In the genomic region with DNA sequence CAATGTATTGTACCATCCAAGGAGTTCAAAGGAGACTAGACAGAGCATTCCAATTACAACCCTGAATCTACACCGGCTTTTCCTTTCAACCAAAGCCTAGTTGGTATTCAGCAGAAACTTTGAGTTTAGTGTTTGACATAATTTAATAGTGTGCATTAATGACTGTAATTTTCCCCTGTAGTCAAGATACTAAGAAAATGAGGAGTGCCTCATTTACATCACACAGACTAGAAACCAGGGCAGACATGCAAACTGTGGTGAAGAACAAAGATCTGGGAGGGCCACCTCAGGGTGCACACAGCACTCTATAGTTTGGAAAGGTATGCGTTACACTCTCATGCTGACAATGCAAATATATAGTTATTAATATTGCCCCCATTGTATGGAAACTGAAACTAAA, we compare ENCODE assay signal across 20 mouse cellular contexts.
DNase-seq lines count a peak whose midpoint lies in the region; ATAC-seq and TF ChIP-seq lines count a peak whose summit lies in the region.
"Had no signal": no experiment of that assay in that cellular context is flagged by ENCODE, and none has a peak within 500 bp of the region (broad histone marks: within the 10 kb centered on the region; RNA-seq: fewer than 3 reads in every experiment).

No protein-coding gene starts in this region.

- H3K9ac ChIP-seq in forebrain, embryonic 14.5 days (ENCODE audit: low read length), result no peak overlapping the region
- H3K9ac ChIP-seq in forebrain, embryonic 11.5 days (ENCODE audit: low read length), result no peak overlapping the region
- no peak overlapping the region for H3K9ac ChIP-seq in CH12.LX (ENCODE audit: insufficient read depth, low read depth)
- H3K9ac ChIP-seq in forebrain, postnatal 0 days, result no peak overlapping the region
- H3K9ac ChIP-seq: embryonic facial prominence, embryonic 12.5 days had no signal

- no peak for TF ChIP-seq RAD21 in CH12.LX (IDR thresholded peaks at IDR 0.05; ENCODE audit: low read depth, low read length)

- intact Hi-C loops in left cerebral cortex, postnatal 4 days (cut with DNase I), result no loop called here

- no peak overlapping the region for H3K4me3 ChIP-seq in forebrain, embryonic 14.5 days (ENCODE audit: low read depth, low read length)
- no peak overlapping the region for H3K4me3 ChIP-seq in forebrain, embryonic 11.5 days (ENCODE audit: low read depth, low read length)
- no peak overlapping the region for H3K4me3 ChIP-seq in CH12.LX (replicated peaks in 1 of 3; ENCODE audit: low read depth in 2 of 3, low read length in 2 of 3, poor library complexity in 1 of 3)
- H3K4me3 ChIP-seq in forebrain, postnatal 0 days (ENCODE audit: low read depth, low read length), result no peak overlapping the region
- H3K4me3 ChIP-seq: embryonic facial prominence, embryonic 10.5 days; embryonic facial prominence, embryonic 12.5 days had no signal

- TF ChIP-seq EP300 in CH12.LX (IDR thresholded peaks at IDR 0.05; ENCODE audit: low read length), result no peak

- in situ Hi-C loops in CH12.LX (cut with MboI; ENCODE audit: low pct_ligation_motif_present, low pct_unique_long_range_greater_than_20kb, low sequenced_read_pairs), result no loop called here

- H3K9me3 ChIP-seq in forebrain, embryonic 14.5 days (replicated peaks; ENCODE audit: control insufficient read depth, low read length), result no peaks in the 10 kb centered on the region
- no peaks in the 10 kb centered on the region for H3K9me3 ChIP-seq in forebrain, embryonic 11.5 days (ENCODE audit: control insufficient read depth, low read length)
- H3K9me3 ChIP-seq in CH12.LX (replicated peaks; ENCODE audit: low read length), result no peaks in the 10 kb centered on the region
- H3K9me3 ChIP-seq in forebrain, postnatal 0 days (ENCODE audit: low read length), result no peaks in the 10 kb centered on the region
- H3K9me3 ChIP-seq: embryonic facial prominence, embryonic 10.5 days; embryonic facial prominence, embryonic 12.5 days had no signal

- DNase-seq in forebrain, embryonic 14.5 days (ENCODE audit: low spot score), result peak; percentile 51
- no peak for DNase-seq in forebrain, embryonic 11.5 days (ENCODE audit: low spot score)
- DNase-seq in CH12.LX (ENCODE audit: extremely low read depth), result peak; percentile 34
- DNase-seq in brain, embryonic 14.5 days (ENCODE audit: low read depth), result peak; percentile 52
- DNase-seq in forebrain, postnatal 0 days, result no peak
- no peak for DNase-seq in left cerebral cortex, postnatal 4 days
- DNase-seq: adrenal gland, adult 8-10 months; adrenal gland, postnatal 14 days; adrenal gland, postnatal 36 days; cerebellum, adult 11-12 months; cerebellum, adult 2 months; cerebellum, adult 9-10 months; cerebellum, postnatal 10 days; cerebellum, postnatal 25 days had no signal

- TF ChIP-seq POLR2A in CH12.LX (IDR thresholded peaks at IDR 0.05; ENCODE audit: low read depth, low read length), result no peak
- TF ChIP-seq POLR2A in brain, embryonic 14.5 days (IDR thresholded peaks at IDR 0.05; ENCODE audit: borderline replicate concordance, extremely low read depth, insufficient read depth, insufficient read length, poor library complexity, severe bottlenecking), result no peak

- H3K4me1 ChIP-seq in forebrain, embryonic 14.5 days (ENCODE audit: control insufficient read depth, insufficient read depth, low read length), result peaks cover under 1% of the 10 kb centered on the region; the same call in 1 of the 2 replicates
- H3K4me1 ChIP-seq in forebrain, embryonic 11.5 days (replicated peaks; ENCODE audit: control insufficient read depth, insufficient read depth, low read length), result no peaks in the 10 kb centered on the region
- H3K4me1 ChIP-seq in CH12.LX (ENCODE audit: control insufficient read depth in 1 of 2, insufficient read depth in 2 of 2), result peaks cover 0 to 19% of the 10 kb centered on the region in 2 experiments; a peak in 2 of 4 replicates
- no peaks in the 10 kb centered on the region for H3K4me1 ChIP-seq in forebrain, postnatal 0 days (ENCODE audit: insufficient read depth)
- H3K4me1 ChIP-seq: embryonic facial prominence, embryonic 10.5 days; embryonic facial prominence, embryonic 12.5 days had no signal

- WGBS in forebrain, embryonic 14.5 days, result 58% methylated on average over 2 of the region's 2 CpGs
- 83% methylated on average over 2 of the region's 2 CpGs for WGBS in forebrain, embryonic 11.5 days
- WGBS in forebrain, postnatal 0 days, result 54% methylated on average over 2 of the region's 2 CpGs

- no peak overlapping the region for H3K4me2 ChIP-seq in forebrain, embryonic 14.5 days (ENCODE audit: low read length)
- H3K4me2 ChIP-seq in forebrain, embryonic 11.5 days (ENCODE audit: low read depth, low read length, severe bottlenecking), result no peak overlapping the region
- no peak overlapping the region for H3K4me2 ChIP-seq in CH12.LX (ENCODE audit: insufficient read depth, low read depth, poor library complexity, severe bottlenecking)
- no peak overlapping the region for H3K4me2 ChIP-seq in forebrain, postnatal 0 days (ENCODE audit: low read depth)
- H3K4me2 ChIP-seq: embryonic facial prominence, embryonic 12.5 days had no signal

- H3K36me3 ChIP-seq in forebrain, embryonic 14.5 days (ENCODE audit: control insufficient read depth, insufficient read depth, low read length), result no peaks in the 10 kb centered on the region
- no peaks in the 10 kb centered on the region for H3K36me3 ChIP-seq in forebrain, embryonic 11.5 days (ENCODE audit: control insufficient read depth, insufficient read depth, low read length)
- no peaks in the 10 kb centered on the region for H3K36me3 ChIP-seq in CH12.LX (replicated peaks in 1 of 2; ENCODE audit: control insufficient read depth in 1 of 2, insufficient read depth in 1 of 2, low read length in 1 of 2)
- H3K36me3 ChIP-seq in forebrain, postnatal 0 days (ENCODE audit: insufficient read depth), result no peaks in the 10 kb centered on the region
- H3K36me3 ChIP-seq: embryonic facial prominence, embryonic 10.5 days; embryonic facial prominence, embryonic 12.5 days; G1E had no signal

- no peaks in the 10 kb centered on the region for H3K27me3 ChIP-seq in forebrain, embryonic 14.5 days (replicated peaks; ENCODE audit: control insufficient read depth, insufficient read depth, low read length)
- H3K27me3 ChIP-seq in forebrain, embryonic 11.5 days (ENCODE audit: control insufficient read depth, insufficient read depth, low read length), result no peaks in the 10 kb centered on the region
- no peaks in the 10 kb centered on the region for H3K27me3 ChIP-seq in CH12.LX (replicated peaks)
- H3K27me3 ChIP-seq in forebrain, postnatal 0 days (ENCODE audit: insufficient read depth, low read length), result no peaks in the 10 kb centered on the region
- H3K27me3 ChIP-seq: embryonic facial prominence, embryonic 12.5 days; Patski had no signal

- dilution Hi-C loops in CH12.LX (cut with MboI; ENCODE audit: extremely low pct_ligation_motif_present, extremely low pct_unique_long_range_greater_than_20kb, low sequenced_read_pairs), result no loop called here

- no peak overlapping the region for H3K27ac ChIP-seq in forebrain, embryonic 14.5 days (ENCODE audit: low read depth, low read length)
- no peak overlapping the region for H3K27ac ChIP-seq in forebrain, embryonic 11.5 days (ENCODE audit: low read depth, low read length)
- H3K27ac ChIP-seq in CH12.LX (ENCODE audit: insufficient read depth, low read depth), result no peak overlapping the region
- H3K27ac ChIP-seq in forebrain, postnatal 0 days (ENCODE audit: low read depth, low read length), result no peak overlapping the region
- H3K27ac ChIP-seq: embryonic facial prominence, embryonic 10.5 days; embryonic facial prominence, embryonic 12.5 days had no signal

- no peak for TF ChIP-seq CTCF in CH12.LX (conservative IDR thresholded peaks at IDR 0.05 in 1 of 2, IDR thresholded peaks at IDR 0.05 in 1 of 2; ENCODE audit: low read depth in 2 of 2, low read length in 2 of 2)
- no peak for TF ChIP-seq CTCF in brain, embryonic 14.5 days (IDR thresholded peaks at IDR 0.05; ENCODE audit: borderline replicate concordance, extremely low read depth, insufficient read depth, insufficient read length)
- no peak for TF ChIP-seq CTCF in forebrain, postnatal 0 days (IDR thresholded peaks at IDR 0.05; ENCODE audit: low read depth)

- peak; percentile 71 for ATAC-seq in forebrain, embryonic 14.5 days
- ATAC-seq in forebrain, embryonic 11.5 days (replicated peaks; ENCODE audit: low FRiP score), result no peak
- ATAC-seq in forebrain, postnatal 0 days, result peak; percentile 92
- no peak for ATAC-seq in cerebellum, adult (ENCODE audit: insufficient number of reproducible peaks, low FRiP score, low TSS enrichment)
- ATAC-seq: activated CD4-positive, CD25-positive, alpha-beta regulatory T cell, adult 4 months; Patski had no signal

- no peaks in the 10 kb centered on the region for H3K79me2 ChIP-seq in CH12.LX (replicated peaks; ENCODE audit: control insufficient read depth, extremely low read depth, insufficient read depth, poor library complexity, severe bottlenecking)

TF ChIP-seq in CH12.LX, 34 proteins besides CTCF, POLR2A, EP300 and RAD21:
- TF ChIP-seq MAFK (IDR thresholded peaks at IDR 0.05; ENCODE audit: insufficient replicate concordance, low read length), result peak; percentile 60; the same call in 1 of the 2 replicates
- TF ChIP-seq JUN (IDR thresholded peaks at IDR 0.05; ENCODE audit: insufficient read depth, low read depth, low read length), result no peak; the same call in 1 of the 2 replicates
- no peak for TF ChIP-seq MAZ (IDR thresholded peaks at IDR 0.05; ENCODE audit: low read depth, low read length)

Comparison
In these comparisons a context has a peak if more than half of its experiments do, and no peak if none do; other contexts are left out.
1. ATAC-seq: peak in forebrain, embryonic 14.5 days (single experiment) and forebrain, postnatal 0 days (single experiment); none in forebrain, embryonic 11.5 days (single experiment) and cerebellum, adult (single experiment).
2. DNase-seq: peak in forebrain, embryonic 14.5 days (single experiment), CH12.LX (single experiment) and brain, embryonic 14.5 days (single experiment); none in forebrain, embryonic 11.5 days (single experiment), forebrain, postnatal 0 days (single experiment) and left cerebral cortex, postnatal 4 days (single experiment).